Mouse (Mus musculus) hindbrain, embryonic 10.5 days (tissue): ENCODE results near the gene Nrbp1. TPM values are rescaled to one million over a fixed set of nuclear protein-coding genes. Genes with fewer than 3 reads are reported as not detected.

Experiments
- DNase-seq: peaks from one replicate; pipeline ENCODE4 v3.0.0-alpha.2; 2017; ENCODE audit warnings: low spot score
- H3K27ac ChIP-seq: fragments of 300-500 bp; sonication (generic); 2 replicates; pipeline ENCODE4 v1.5.1; 2016; ENCODE audit warnings: mild to moderate bottlenecking, moderate library complexity
- H3K27me3 ChIP-seq: fragments of 300-500 bp; sonication (generic); 2 replicates; pipeline ENCODE4 v1.6.1; 2016; ENCODE audit warnings: mild to moderate bottlenecking; ENCODE audit not compliant: poor library complexity, insufficient read depth, severe bottlenecking
- H3K36me3 ChIP-seq: fragments of 300-500 bp; sonication (generic); 2 replicates; pipeline ENCODE4 v1.6.1; 2016; ENCODE audit warnings: mild to moderate bottlenecking, moderate library complexity
- H3K4me1 ChIP-seq: fragments of 300-500 bp; sonication (generic); replicated peaks from 2 replicates; pipeline ENCODE4 v1.6.1; 2016; ENCODE audit warnings: mild to moderate bottlenecking
- H3K4me3 ChIP-seq: fragments of 300-500 bp; sonication (generic); 2 replicates; pipeline ENCODE4 v1.5.1; 2016; ENCODE audit warnings: mild to moderate bottlenecking, moderate library complexity
- H3K9me3 ChIP-seq: fragments of 300-500 bp; sonication (generic); 2 replicates; pipeline ENCODE4 v1.6.1; 2016; ENCODE audit warnings: mild to moderate bottlenecking, moderate library complexity
- WGBS: fragments of 180-500 bp; shearing (Covaris S2); methylation state at CpG from one replicate; pipeline ENCODE4 v1.1.7; 2016; 5-methylcytosine and 5-hydroxymethylcytosine counted together
- polyA plus RNA-seq: library from polyadenylated mRNA; unstranded; fragments of >200 nt; fragmentation: Nextera tagmentation; extraction: Ambion mirVana; gene quantifications from 2 replicates; pipeline ENCODE4 v1.2.1, GENCODE M21; 2016

The Nrbp1 gene
- polyA plus RNA-seq = 151 and 159 TPM in 2 replicates

DNA sequence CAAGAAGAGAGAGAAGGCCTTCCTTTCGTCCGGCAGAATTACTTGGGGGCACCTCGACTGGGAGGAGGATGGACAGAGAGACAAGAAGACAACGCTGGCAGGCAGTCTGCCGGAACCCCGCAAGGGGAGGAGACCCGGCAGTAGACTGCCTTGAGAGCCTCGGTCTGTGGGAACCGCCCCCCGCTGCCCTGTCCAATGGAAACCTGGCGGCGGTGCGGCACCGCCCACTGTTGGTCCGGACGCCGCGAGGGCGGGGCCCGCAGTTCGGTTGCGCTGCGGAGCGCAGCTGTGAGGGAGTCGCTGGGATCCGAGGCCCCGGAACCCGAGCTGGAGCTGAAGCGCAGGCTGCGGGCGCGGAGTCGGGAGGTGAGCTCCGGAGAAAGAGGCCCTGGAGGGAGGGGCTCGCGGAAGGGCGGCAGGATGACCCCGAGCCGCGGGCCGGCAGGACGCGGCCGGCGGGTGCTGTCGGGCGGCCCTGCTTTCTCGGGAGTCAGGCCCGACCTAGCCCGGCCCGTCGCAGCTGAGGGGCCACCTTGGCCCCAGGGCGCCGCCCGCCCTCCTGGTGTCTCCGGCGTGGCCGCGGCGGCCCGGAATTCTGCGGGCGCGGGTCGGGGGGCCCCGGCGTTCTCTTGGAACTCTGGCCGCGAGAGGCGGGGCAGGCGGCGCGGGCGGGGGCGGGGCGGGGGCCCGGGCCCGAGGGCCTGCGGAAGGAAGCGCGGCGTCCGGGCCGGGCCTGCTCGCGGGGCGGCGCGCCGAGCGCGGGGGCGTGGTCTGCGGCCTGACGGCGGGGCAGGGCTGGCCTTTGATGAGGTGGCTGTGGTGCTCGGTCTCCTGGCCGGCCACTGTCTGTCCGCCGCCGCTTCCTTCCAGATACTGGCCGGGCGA is at the start of gene Nrbp1, which contains the start of gene Gm9970:
Gene Nrbp1 (plus strand): TSS at position 228 of the 885 bp plus-strand sequence.
Gene Gm9970 (minus strand): TSS at position 596 of the 885 bp plus-strand sequence.
- H3K27ac ChIP-seq = peak within 1 kb of the TSS; percentile 98
- peaks cover 25% of the 10 kb centered on the region for H3K36me3 ChIP-seq
- H3K4me1 ChIP-seq = peaks cover 17% of the 10 kb centered on the region
- WGBS = 1% methylated on average over 103 of the region's 103 CpGs
- H3K9me3 ChIP-seq = 0 out of 2 replicates have a peak, but pooled peaks cover 2% of the 10 kb centered on the region
- no peaks in the 10 kb centered on the region for H3K27me3 ChIP-seq
- H3K4me3 ChIP-seq = peak within 1 kb of the TSS; percentile 96
- peak; percentile 96 for DNase-seq

DNA sequence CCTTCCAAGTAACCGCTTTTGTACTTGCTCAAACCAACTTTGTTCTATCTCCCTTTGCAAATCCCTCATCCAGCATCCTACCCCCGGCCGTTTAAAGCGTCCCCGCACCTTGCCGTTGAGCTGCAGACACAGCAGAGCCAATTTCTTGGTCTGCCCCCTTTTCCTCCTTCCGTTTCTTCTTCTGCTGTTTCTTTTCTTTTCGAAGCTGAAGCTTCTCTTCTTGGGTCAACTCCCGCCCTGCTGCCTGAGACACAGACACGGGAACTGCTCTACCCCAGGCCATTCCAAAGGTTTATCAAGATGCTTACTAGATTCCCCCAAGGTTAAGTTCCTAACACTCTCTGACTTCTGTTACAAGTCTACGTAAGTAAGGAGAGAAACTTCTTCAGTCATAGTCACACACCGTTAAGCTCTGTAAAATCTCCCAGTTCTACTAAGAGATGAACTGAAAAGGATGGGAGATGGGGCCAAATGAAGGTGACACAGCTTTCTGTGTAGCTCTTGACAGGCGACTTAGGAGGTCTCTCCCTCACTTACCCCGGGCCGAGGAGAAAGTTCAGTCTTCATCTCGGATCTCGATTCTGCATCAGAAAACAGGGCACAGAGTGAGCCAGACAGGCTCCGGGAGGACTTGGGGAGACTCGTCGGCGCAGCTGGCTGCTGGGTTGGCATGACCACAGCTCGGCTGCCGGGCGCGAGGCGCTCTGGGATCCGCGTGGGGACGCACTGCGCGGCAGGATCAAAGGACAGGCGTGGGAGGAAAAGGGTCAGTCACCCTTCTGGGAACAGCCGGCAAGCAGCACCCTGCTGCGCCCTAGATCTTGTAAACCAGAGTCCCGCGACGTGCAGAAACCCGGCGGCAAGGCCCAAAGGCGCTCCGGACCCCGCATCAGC is 48.4 kb upstream of the Nrbp1 start:
- 17% methylated on average over 42 of the region's 42 CpGs for WGBS
- peaks cover 74% of the 10 kb centered on the region for H3K36me3 ChIP-seq
- DNase-seq = no peak

DNA sequence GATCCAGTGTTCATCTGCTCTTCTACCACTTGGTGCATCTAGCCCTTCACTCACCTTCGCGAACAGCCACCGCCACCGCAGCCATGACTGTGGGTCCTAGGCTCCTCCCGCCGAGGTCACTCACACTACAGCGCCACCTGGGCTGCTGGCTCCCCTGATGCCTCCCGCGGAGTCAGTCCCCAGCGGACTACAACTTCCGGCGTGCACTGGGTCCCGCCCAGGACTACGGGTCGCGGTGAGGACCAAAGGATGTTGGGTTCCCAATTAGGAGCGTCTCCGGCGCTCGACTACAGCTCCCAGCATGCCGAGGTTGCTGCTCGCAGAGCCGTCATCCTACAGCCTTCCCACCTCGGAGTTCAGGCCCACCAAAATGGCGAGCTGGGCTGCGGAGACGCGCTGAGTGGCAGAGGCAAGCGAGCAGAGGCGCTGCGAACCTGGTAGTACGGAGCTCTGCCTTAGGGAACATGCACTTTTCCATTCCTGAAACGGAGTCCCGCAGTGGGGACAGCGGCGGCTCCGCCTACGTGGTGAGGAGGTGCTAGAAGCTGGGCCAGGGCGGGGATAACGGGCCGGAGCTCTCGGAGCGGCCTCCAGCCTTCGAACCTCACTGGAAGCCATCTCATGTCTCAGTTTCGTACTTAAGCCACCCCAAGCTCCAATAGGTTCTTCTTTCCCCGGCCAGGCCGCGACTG is 47.6 kb upstream of the Nrbp1 start, which contains the start of the genes Snx17 and Eif2b4:
Gene Snx17 (plus strand): TSS at position 289 of the 692 bp plus-strand sequence.
Gene Eif2b4 (minus strand): TSS at position 492 of the 692 bp plus-strand sequence.
- Histone ChIP-seq H3K36me3 (peaks cover 74% of the 10 kb centered on the region), H3K4me3 (peak within 1 kb of the TSS; percentile 94), H3K9me3 (no peaks in the 10 kb centered on the region), H3K27me3 (no peaks in the 10 kb centered on the region), H3K27ac (peak within 1 kb of the TSS; percentile 92), H3K4me1 (peaks cover 24% of the 10 kb centered on the region)
- WGBS = 0% methylated on average over 48 of the region's 48 CpGs
- peak; percentile 99 for DNase-seq

More for the DNA sequence above, 48.4 kb upstream of the Nrbp1 start:
- Histone ChIP-seq H3K27me3 (no peaks in the 10 kb centered on the region), H3K9me3 (no peaks in the 10 kb centered on the region), H3K27ac (peak overlapping the region; percentile 92), H3K4me3 (peak overlapping the region; percentile 94), H3K4me1 (peaks cover 24% of the 10 kb centered on the region)

DNA sequence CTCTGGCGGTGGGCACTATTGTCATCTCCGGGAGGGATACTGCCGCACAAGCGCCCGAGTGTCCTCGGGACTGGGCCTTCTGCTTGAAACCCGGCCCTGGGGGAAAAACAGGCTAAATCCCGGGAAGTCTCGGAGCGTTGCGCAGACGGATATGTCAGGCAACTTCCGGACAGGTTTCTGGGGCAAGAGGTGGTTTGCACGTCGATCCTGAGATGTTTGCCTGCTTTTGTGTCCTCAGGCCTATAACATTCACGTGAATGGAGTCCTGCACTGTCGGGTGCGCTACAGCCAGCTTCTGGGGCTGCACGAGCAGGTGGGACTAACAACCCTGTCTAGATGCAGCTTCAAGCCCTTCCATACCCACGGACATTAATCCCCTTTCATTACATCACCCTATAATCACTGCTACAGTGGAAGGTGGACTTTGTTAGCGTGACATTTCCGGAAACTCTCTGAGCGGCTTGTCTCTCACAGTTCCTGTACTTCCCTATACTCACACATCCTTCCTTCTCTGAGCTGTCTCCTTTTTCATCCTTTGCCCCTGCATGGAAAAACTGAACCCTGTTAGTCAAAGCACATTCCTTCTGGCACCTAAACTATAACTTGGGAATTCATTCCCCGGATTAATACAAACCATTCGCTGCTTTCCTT is 46.9 kb upstream of the Nrbp1 start:
- no peaks in the 10 kb centered on the region for H3K27me3 ChIP-seq
- DNase-seq = no peak
- H3K4me3 ChIP-seq = peak overlapping the region; percentile 94

DNA sequence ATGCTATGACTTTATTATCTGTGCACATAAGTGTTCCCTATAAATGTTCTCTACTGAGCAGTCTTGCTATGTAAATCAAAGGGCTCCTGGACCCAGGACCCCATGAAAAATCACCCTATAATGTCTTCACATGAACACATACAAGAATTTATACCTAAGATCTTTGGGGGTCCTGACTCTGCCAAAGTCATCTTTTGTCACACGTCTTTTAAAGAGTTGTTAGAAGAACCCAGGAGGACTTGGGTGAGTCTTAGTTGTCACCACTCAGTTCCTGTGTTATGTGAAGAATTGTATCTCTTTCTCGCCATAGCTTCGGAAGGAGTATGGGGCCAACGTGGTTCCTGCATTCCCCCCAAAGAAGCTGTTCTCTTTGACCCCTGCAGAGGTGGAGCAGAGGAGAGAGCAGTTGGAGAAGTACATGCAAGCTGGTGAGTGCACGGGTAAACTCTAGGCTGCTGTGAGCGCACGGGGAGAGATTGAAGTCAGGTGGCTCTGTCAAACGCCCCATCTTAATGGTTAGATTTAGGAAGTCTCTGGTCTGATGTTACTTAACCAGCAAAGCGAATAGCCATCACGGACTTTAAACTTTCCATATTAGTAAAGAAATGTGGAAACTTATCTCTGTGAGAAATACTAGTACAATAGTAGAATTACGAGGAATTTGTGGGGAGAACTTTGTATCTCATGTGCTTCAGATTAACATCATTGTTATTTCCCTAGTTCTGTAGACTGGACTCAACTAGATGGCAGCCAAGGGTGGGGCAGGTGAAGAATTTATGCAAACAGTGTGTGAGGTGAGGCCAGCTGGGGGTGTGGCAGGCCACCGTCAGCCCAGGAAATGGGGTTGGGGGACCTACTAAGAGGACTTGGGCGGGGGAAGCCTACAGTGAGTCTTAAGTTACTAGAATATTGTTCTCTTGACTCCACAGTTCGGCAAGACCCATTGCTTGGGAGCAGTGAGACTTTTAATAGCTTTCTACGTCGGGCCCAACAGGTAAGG is 45.9 kb upstream of the Nrbp1 start:
- 94% methylated on average over 16 of the region's 16 CpGs for WGBS
- peaks cover 24% of the 10 kb centered on the region for H3K4me1 ChIP-seq
- H3K9me3 ChIP-seq = no peaks in the 10 kb centered on the region
- peak overlapping the region; percentile 94 for H3K4me3 ChIP-seq
- no peaks in the 10 kb centered on the region for H3K27me3 ChIP-seq
- H3K36me3 ChIP-seq = peaks cover 75% of the 10 kb centered on the region
- no peak for DNase-seq
- H3K27ac ChIP-seq = no peak overlapping the region

More for the DNA sequence above, 46.9 kb upstream of the Nrbp1 start:
- no peaks in the 10 kb centered on the region for H3K9me3 ChIP-seq
- H3K4me1 ChIP-seq = peaks cover 24% of the 10 kb centered on the region
- H3K36me3 ChIP-seq = peaks cover 74% of the 10 kb centered on the region
- peak overlapping the region; percentile 92 for H3K27ac ChIP-seq
- WGBS = 15% methylated on average over 25 of the region's 25 CpGs

DNA sequence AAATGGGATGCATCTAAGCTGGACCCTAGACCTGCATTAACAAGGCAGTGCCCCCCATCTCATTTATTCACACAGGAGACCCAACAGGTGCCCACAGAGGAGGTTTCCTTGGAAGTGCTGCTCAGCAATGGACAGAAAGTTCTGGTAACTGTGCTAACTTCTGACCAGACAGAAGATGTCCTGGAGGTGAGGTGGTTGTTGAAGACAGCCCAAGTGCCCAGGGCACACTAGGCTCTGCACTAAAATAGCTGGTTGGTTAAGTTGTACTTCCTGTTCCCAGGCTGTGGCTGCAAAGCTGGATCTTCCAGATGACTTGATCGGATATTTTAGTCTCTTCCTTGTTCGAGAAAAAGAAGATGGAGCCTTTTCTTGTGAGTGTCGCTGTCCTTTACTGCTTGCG is 45.0 kb upstream of the Nrbp1 start:
- Histone ChIP-seq H3K4me1 (peaks cover 30% of the 10 kb centered on the region), H3K27me3 (no peaks in the 10 kb centered on the region), H3K27ac (no peak overlapping the region), H3K36me3 (peaks cover 75% of the 10 kb centered on the region), H3K4me3 (no peak overlapping the region), H3K9me3 (peaks cover 5% of the 10 kb centered on the region)
- WGBS = 92% methylated on average over 4 of the region's 4 CpGs
- DNase-seq = no peak

DNA sequence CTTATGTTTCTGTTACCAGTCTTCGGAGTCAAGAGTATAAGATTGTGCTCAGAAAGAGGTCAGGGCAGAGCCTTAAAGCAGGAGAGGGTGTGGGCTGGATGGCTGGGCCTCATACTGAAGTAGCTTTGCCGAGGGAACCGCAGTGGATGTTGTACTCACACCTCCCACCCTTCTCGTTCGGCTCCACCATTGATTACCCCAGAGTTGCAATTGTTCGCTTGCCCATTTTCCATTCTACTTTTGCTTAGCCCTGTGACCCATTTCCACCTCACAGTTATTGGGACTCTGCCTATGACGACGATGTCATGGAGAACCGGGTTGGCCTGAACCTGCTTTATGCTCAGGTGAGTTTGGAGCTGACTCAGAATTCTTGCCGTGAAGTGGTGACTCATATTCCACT is 44.5 kb upstream of the Nrbp1 start:
- H3K4me1 ChIP-seq = peaks cover 36% of the 10 kb centered on the region
- 94% methylated on average over 10 of the region's 10 CpGs for WGBS
- no peak for DNase-seq
- H3K27me3 ChIP-seq = no peaks in the 10 kb centered on the region
- H3K4me3 ChIP-seq = no peak overlapping the region
- peaks cover 70% of the 10 kb centered on the region for H3K36me3 ChIP-seq
- H3K27ac ChIP-seq = no peak overlapping the region
- peaks cover 5% of the 10 kb centered on the region for H3K9me3 ChIP-seq

DNA sequence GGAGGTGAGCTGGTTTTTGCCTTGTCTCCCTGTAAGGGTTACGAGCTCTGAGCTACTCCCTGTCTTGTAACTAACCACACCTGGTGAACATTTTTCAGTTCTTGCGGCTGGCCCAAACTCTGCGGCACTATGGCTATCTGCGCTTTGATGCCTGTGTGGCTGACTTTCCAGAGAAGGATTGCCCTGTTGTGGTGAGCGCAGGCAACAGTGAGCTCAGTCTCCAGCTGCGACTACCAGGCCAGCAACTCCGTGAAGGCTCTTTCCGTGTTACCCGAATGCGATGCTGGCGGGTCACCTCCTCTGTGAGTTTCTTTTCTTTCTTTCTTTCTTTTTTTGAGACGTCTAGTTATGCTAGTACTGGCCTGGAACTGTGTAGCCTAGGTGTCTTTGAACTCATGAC is 43.6 kb upstream of the Nrbp1 start:
- Histone ChIP-seq H3K27me3 (no peaks in the 10 kb centered on the region), H3K4me3 (no peak overlapping the region), H3K9me3 (peaks cover 5% of the 10 kb centered on the region), H3K4me1 (peaks cover 31% of the 10 kb centered on the region), H3K36me3 (peaks cover 66% of the 10 kb centered on the region), H3K27ac (no peak overlapping the region)
- WGBS = 94% methylated on average over 12 of the region's 12 CpGs
- DNase-seq = no peak

DNA sequence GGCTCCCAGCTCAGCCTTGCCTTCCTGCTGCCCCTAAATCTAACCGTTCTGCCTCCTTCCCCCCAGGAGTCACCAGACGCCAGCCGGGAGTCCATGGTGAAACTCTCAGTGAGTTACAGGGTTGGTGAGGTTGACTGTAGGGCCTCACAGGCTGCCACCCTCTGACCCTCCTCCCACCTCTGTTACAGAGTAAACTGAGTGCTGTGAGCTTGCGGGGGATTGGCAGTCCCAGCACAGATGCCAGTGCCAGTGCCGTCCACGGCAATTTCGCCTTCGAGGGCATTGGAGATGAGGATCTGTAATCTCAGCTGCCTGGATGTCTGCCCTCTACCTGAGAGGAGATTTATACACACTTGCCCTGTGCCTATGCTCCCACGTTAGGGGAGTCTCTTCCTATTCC is 42.5 kb upstream of the Nrbp1 start:
- H3K27ac ChIP-seq = no peak overlapping the region
- peaks cover 75% of the 10 kb centered on the region for H3K36me3 ChIP-seq
- no peaks in the 10 kb centered on the region for H3K27me3 ChIP-seq
- 87% methylated on average over 9 of the region's 9 CpGs for WGBS
- H3K4me3 ChIP-seq = no peak overlapping the region
- DNase-seq = no peak
- peaks cover 32% of the 10 kb centered on the region for H3K4me1 ChIP-seq
- H3K9me3 ChIP-seq = peaks cover 5% of the 10 kb centered on the region

DNA sequence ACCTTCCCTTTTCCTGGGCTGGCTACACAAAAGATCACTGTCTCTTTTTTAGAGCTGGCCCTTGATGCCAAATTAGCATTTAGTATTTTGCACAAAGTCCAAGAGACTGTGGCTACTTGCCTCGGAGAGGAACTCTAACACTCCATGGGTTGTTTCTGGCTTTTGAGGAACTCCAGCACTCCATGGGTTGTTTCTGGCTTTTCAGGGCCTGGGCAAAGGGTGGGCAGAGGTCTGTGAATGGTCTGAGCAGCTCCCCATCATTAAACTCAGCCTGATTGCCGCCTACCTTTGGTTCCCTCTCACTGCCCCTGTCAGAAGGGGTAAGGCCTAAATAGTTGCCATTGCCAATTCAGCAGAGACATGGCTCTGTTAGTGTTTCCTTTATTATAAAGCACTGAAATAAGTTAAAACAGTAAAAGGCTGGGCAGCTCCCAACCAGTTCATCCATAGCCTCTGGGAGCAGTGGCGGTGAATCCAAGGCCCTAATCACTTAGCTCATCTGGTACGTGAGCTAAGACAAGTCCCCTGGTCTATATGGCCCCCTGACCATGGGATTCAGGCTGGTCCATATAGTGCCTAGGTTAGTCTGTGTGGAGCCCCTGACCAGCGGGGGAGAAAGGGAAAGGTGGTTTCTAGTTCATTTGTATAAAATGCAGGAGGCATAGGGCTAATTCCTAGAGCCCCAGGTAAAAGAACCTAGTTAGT is 41.9 kb upstream of the Nrbp1 start:
- H3K4me1 ChIP-seq = peaks cover 31% of the 10 kb centered on the region
- peaks cover 5% of the 10 kb centered on the region for H3K9me3 ChIP-seq
- H3K27me3 ChIP-seq = no peaks in the 10 kb centered on the region
- H3K27ac ChIP-seq = no peak overlapping the region
- peaks cover 81% of the 10 kb centered on the region for H3K36me3 ChIP-seq
- no peak overlapping the region for H3K4me3 ChIP-seq
- DNase-seq = no peak
- 88% methylated on average over 5 of the region's 5 CpGs for WGBS
